Mouse (Mus musculus): ENCODE results near the gene Rnf224. TPM values are rescaled to one million over a fixed set of nuclear protein-coding genes. Genes with fewer than 3 reads are reported as not detected.

Gene Rnf224
- polyA plus RNA-seq, 1 experiment from 2014 or later, result not detected

- H3K9me3 ChIP-seq, result no peaks in the 10 kb centered on the region
- H3K4me2 ChIP-seq (replicated peaks), result no peak within 1 kb of the TSS
- H3K9ac ChIP-seq (replicated peaks), result no peak within 1 kb of the TSS; the same call in 1 of the 2 replicates
- no peak within 1 kb of the TSS for H3K27ac ChIP-seq
- ATAC-seq, result no peak
- H3K36me3 ChIP-seq, result no peaks in the 10 kb centered on the region
- H3K27me3 ChIP-seq, result peaks cover 27% of the 10 kb centered on the region
- no peak within 1 kb of the TSS for H3K4me3 ChIP-seq (replicated peaks)
- WGBS, result 86% methylated on average over 3 of the region's 3 CpGs
- peaks cover under 1% of the 10 kb centered on the region; the same call in 1 of the 2 replicates for H3K4me1 ChIP-seq (replicated peaks)
These were observed 2.5 kb downstream of the Rnf224 start, which contains the start of gene Slc34a3 for GRCm38 (mm10) chr2:25234050-25234449. Slc34a3 (minus strand) TSS chr2:25234364.

- Histone ChIP-seq H3K4me1 (replicated peaks) (peaks cover 7% of the 10 kb centered on the region; the same call in 1 of the 2 replicates), H3K9ac (replicated peaks) (no peak overlapping the region; the same call in 1 of the 2 replicates), H3K27ac (no peak overlapping the region), H3K27me3 (peaks cover 26% of the 10 kb centered on the region), H3K9me3 (no peaks in the 10 kb centered on the region), H3K36me3 (no peaks in the 10 kb centered on the region), H3K4me2 (replicated peaks) (no peak overlapping the region), H3K4me3 (replicated peaks) (no peak overlapping the region)
- WGBS, result 84% methylated on average over 4 of the region's 4 CpGs
- no peak for ATAC-seq
These were observed 3.2 kb downstream of the Rnf224 start for GRCm38 (mm10) chr2:25233421-25233820.

- Histone ChIP-seq H3K27ac (no peak overlapping the region), H3K9ac (replicated peaks) (no peak overlapping the region; the same call in 1 of the 2 replicates), H3K4me3 (replicated peaks) (no peak overlapping the region), H3K9me3 (no peaks in the 10 kb centered on the region), H3K27me3 (peaks cover 7% of the 10 kb centered on the region; the same call in 1 of the 2 replicates), H3K4me2 (replicated peaks) (no peak overlapping the region), H3K4me1 (replicated peaks) (peaks cover 7% of the 10 kb centered on the region; the same call in 1 of the 2 replicates), H3K36me3 (no peaks in the 10 kb centered on the region)
- ATAC-seq, result no peak
- 50% methylated on average over 12 of the region's 12 CpGs for WGBS
These were observed 5.5 kb downstream of the Rnf224 start for GRCm38 (mm10) chr2:25231038-25231437.

- peaks cover 6% of the 10 kb centered on the region; the same call in 1 of the 2 replicates for H3K27me3 ChIP-seq
- H3K9me3 ChIP-seq, result no peaks in the 10 kb centered on the region
- 90% methylated on average over 7 of the region's 7 CpGs for WGBS
- ATAC-seq, result no peak
- H3K36me3 ChIP-seq, result no peaks in the 10 kb centered on the region
- no peak overlapping the region for H3K9ac ChIP-seq (replicated peaks)
- no peak overlapping the region for H3K4me3 ChIP-seq (replicated peaks)
- H3K27ac ChIP-seq, result no peak overlapping the region
- H3K4me1 ChIP-seq (replicated peaks), result peaks cover 9% of the 10 kb centered on the region
- H3K4me2 ChIP-seq (replicated peaks), result no peak overlapping the region
These were observed 6.0 kb downstream of the Rnf224 start for GRCm38 (mm10) chr2:25230581-25230980.

- H3K4me3 ChIP-seq (replicated peaks), result no peak overlapping the region
- 86% methylated on average over 5 of the region's 5 CpGs for whole genome bisulfite sequencing
- no peak overlapping the region for H3K27ac ChIP-seq
- no peaks in the 10 kb centered on the region for H3K9me3 ChIP-seq
- no peak overlapping the region for H3K9ac ChIP-seq (replicated peaks)
- no peaks in the 10 kb centered on the region for H3K36me3 ChIP-seq
- no peak overlapping the region for H3K4me2 ChIP-seq (replicated peaks)
- no peak for ATAC-seq
- peaks cover 6% of the 10 kb centered on the region; the same call in 1 of the 2 replicates for H3K27me3 ChIP-seq
- H3K4me1 ChIP-seq (replicated peaks), result peaks cover 12% of the 10 kb centered on the region
These were observed 7.0 kb downstream of the Rnf224 start for GRCm38 (mm10) chr2:25229582-25229981.

GRCm38 (mm10) chr2:25228995-25229530, 7.5 kb downstream of the Rnf224 start:
- Histone ChIP-seq H3K9me3 (no peaks in the 10 kb centered on the region), H3K4me2 (replicated peaks) (0 out of 2 replicates have a peak overlapping the region, but pooled peaks have one; percentile 33), H3K4me3 (replicated peaks) (no peak overlapping the region), H3K9ac (replicated peaks) (no peak overlapping the region), H3K36me3 (no peaks in the 10 kb centered on the region), H3K27ac (no peak overlapping the region), H3K4me1 (replicated peaks) (peaks cover 12% of the 10 kb centered on the region), H3K27me3 (peaks cover 6% of the 10 kb centered on the region; the same call in 1 of the 2 replicates)
- no peak for ATAC-seq
- 74% methylated on average over 6 of the region's 6 CpGs for WGBS

GRCm38 (mm10) chr2:25228431-25228889, 8.1 kb downstream of the Rnf224 start:
- Histone ChIP-seq H3K36me3 (no peaks in the 10 kb centered on the region), H3K9ac (replicated peaks) (no peak overlapping the region), H3K4me2 (replicated peaks) (peak overlapping the region; percentile 33), H3K27me3 (peaks cover 5% of the 10 kb centered on the region; the same call in 1 of the 2 replicates), H3K4me3 (replicated peaks) (0 out of 2 replicates have a peak overlapping the region, but pooled peaks have one; percentile 2), H3K4me1 (replicated peaks) (peaks cover 16% of the 10 kb centered on the region), H3K27ac (peak overlapping the region; percentile 49), H3K9me3 (no peaks in the 10 kb centered on the region)
- WGBS, result under 1% methylated on average over 7 of the region's 7 CpGs
- no peak for ATAC-seq

- H3K4me3 ChIP-seq (replicated peaks), result no peak overlapping the region
- H3K9me3 ChIP-seq, result no peaks in the 10 kb centered on the region
- no peaks in the 10 kb centered on the region for H3K27me3 ChIP-seq
- no peaks in the 10 kb centered on the region for H3K36me3 ChIP-seq
- no peak overlapping the region for H3K4me2 ChIP-seq (replicated peaks)
- WGBS, result 93% methylated on average over 4 of the region's 4 CpGs
- H3K9ac ChIP-seq (replicated peaks), result no peak overlapping the region
- no peak for ATAC-seq
- H3K4me1 ChIP-seq (replicated peaks), result peaks cover 23% of the 10 kb centered on the region
- H3K27ac ChIP-seq, result no peak overlapping the region
These were observed 9.2 kb downstream of the Rnf224 start for GRCm38 (mm10) chr2:25227406-25227805.

GRCm38 (mm10) chr2:25226864-25227263, 9.7 kb downstream of the Rnf224 start:
- H3K4me2 ChIP-seq (replicated peaks), result no peak overlapping the region
- H3K4me1 ChIP-seq (replicated peaks), result peaks cover 23% of the 10 kb centered on the region
- H3K9me3 ChIP-seq, result no peaks in the 10 kb centered on the region
- WGBS, result 78% methylated on average over 5 of the region's 5 CpGs
- no peak overlapping the region for H3K9ac ChIP-seq (replicated peaks)
- ATAC-seq, result no peak
- H3K36me3 ChIP-seq, result peaks cover 5% of the 10 kb centered on the region
- H3K27ac ChIP-seq, result no peak overlapping the region
- no peaks in the 10 kb centered on the region for H3K27me3 ChIP-seq
- H3K4me3 ChIP-seq (replicated peaks), result no peak overlapping the region

- H3K27ac ChIP-seq, result peak overlapping the region; percentile 96
- H3K9me3 ChIP-seq, result no peaks in the 10 kb centered on the region
- no peak for ATAC-seq
- peak overlapping the region; percentile 48; the same call in 1 of the 2 replicates for H3K4me3 ChIP-seq (replicated peaks)
- 73% methylated on average over 8 of the region's 8 CpGs for WGBS
- peaks cover 13% of the 10 kb centered on the region for H3K36me3 ChIP-seq
- H3K4me1 ChIP-seq (replicated peaks), result peaks cover 26% of the 10 kb centered on the region
- H3K4me2 ChIP-seq (replicated peaks), result peak overlapping the region; percentile 55
- H3K27me3 ChIP-seq, result no peaks in the 10 kb centered on the region
- peak overlapping the region; percentile 72; the same call in 1 of the 2 replicates for H3K9ac ChIP-seq (replicated peaks)
These were observed 10.7 kb downstream of the Rnf224 start for GRCm38 (mm10) chr2:25225811-25226379.

- Histone ChIP-seq H3K4me2 (replicated peaks) (peak overlapping the region; percentile 55), H3K9ac (replicated peaks) (peak overlapping the region; percentile 72), H3K9me3 (no peaks in the 10 kb centered on the region), H3K4me1 (replicated peaks) (peaks cover 26% of the 10 kb centered on the region), H3K4me3 (replicated peaks) (peak overlapping the region; percentile 48), H3K36me3 (peaks cover 13% of the 10 kb centered on the region), H3K27ac (peak overlapping the region; percentile 96), H3K27me3 (no peaks in the 10 kb centered on the region)
- WGBS, result 2% methylated on average over 41 of the region's 41 CpGs
- ATAC-seq, result peak; percentile 98
These were observed 11.5 kb downstream of the Rnf224 start for GRCm38 (mm10) chr2:25224766-25225752.

Measured in midbrain, embryonic 13.5 days (tissue).